Mouse (Mus musculus): ENCODE data around the gene Arhgap23. TPM values are rescaled to one million over a fixed set of nuclear protein-coding genes. Genes with fewer than 3 reads are reported as not detected.

Gene Arhgap23
- 10 to 100 TPM; 71.4 to 73.5 TPM for total RNA-seq (2021)

DNA sequence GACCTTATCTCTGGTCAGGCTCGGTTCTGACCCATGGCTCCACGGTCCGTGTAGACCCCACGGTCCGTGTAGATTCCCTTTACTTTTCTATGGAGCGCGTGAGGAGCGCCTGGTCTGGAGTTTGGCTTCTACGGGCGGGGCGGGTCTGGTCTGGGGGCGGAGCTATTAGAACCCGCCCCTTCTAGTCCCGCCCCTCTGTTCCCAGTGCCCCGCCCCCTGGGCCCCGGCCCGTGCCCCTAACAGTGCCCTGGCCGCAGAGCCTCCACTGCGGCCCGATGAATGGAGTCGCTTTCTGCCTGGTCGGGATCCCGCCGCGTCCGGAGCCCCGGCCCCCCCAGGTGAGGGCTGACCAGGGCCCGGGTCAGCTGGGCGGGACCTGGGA lies at the start of gene Arhgap23:
TSS of gene Arhgap23 (plus strand) at position 204 of the 382 bp plus-strand sequence.
- DNase-seq (ENCODE audit: extremely low spot score in 1 of 2, low spot score in 1 of 2), result no peak

DNA sequence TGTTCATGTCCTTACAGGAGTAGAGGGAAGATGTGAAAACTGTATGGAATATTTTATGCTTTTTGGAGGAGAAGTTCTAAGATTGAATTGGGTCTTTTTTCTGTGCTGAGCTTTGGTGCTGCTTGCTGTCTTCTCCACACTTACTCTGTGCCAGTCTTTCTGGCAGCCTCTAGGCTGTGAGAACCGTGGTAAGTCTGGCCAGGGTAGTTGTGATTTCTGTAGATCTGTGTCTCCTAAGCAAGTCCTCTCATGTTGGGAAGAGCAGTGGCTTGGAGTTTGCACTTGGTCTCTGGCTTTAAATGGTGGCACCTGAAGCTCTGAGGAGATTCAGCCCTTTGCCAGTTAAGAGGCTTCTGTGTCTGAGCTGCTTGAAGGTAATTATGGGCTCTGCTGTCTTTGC lies 49.8 kb upstream of the Arhgap23 start:
- DNase-seq (ENCODE audit: extremely low spot score in 1 of 2, low spot score in 1 of 2), result no peak

DNA sequence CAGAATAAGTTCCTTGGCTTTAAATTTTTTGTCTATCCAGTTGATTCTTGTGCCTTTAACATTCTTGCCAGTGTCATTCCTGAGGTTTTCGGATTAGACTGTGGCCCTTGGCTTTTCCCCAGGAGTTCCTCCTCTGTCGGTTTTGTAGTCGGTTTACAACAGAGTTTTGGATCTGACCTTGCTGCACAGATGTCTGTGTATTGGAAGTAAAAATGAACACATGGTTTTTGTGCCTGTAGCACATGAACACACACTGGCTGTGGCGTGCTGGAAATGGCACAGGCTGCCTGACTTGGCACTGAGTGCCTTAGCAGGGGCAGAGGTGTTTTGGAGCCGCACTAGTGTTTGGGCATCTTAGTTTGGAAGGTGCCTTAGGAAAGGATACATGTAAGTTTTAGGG lies 46.8 kb upstream of the Arhgap23 start:
- DNase-seq (ENCODE audit: extremely low spot score in 1 of 2, low spot score in 1 of 2), result no peak

DNA sequence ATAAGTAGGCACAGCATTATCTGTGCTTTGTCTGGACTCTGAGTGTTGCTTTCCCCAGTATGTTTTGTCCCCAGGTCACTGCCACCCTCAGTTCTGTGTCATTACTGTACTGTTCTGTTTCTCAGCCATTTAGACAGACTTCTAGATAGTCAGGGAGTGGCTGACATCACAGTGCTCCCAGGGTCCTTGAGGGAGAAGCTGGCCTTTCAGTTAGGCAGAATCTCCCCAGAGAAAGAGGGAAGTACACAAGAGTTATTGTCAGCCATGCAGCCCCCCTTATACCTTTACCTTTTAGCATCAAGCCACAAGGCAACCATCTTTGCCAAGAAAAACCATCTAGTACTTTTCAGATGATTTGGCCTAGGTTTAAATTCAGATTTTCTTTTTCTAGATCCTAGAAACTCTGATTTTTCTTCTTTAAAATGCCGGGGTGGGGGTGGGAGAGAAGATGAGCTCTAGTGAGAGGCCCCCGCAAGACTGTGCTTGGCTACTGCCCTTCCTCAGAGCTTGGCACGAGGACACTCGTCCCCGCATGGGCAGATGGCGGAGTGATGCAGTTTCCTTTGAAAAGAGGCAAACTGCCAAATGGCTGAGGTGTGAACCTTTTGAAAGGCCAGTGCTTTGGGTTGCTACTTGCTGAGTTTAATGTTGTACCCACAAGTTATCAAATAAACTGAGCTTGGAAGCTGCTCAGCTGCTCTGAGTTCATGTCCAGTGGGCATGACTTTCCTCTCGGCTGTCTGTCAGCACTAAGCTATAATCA lies 44.8 kb upstream of the Arhgap23 start:
- DNase-seq (ENCODE audit: extremely low spot score in 1 of 2, low spot score in 1 of 2), result no peak

DNA sequence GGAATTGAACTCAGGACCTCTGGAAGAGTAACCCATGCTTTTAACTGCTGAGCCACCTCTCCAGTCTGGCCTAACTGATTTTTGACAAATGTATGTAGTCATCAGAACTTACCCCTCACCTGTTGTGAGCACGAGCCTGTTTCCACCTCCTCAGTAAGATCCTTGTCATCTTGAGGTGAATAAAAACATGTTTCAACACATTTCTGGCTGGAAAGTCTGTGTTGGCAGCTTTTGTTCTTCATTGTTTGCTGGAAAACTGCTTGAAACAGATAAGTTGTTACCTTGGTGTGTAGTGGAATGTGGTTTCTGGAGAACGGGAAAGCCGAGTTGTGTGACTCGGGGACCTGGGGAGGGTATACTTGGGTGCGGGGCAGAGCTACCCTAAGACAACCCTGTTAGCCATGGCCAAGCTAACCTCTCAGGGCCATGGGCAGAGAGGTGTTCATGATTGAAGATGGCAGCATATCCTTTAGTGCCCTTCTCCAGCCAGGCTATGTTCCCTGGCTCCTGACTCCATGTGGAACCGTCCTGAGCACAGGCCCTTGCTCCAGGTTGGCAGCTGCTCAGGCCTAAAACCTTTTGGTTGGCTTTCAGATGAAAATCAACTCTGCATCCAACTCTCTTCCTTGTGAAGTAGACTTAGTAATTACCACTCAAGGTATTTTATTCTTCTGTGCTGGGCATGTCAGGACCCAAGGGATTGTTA lies 43.0 kb upstream of the Arhgap23 start:
- no peak for DNase-seq (ENCODE audit: extremely low spot score in 1 of 2, low spot score in 1 of 2)

DNA sequence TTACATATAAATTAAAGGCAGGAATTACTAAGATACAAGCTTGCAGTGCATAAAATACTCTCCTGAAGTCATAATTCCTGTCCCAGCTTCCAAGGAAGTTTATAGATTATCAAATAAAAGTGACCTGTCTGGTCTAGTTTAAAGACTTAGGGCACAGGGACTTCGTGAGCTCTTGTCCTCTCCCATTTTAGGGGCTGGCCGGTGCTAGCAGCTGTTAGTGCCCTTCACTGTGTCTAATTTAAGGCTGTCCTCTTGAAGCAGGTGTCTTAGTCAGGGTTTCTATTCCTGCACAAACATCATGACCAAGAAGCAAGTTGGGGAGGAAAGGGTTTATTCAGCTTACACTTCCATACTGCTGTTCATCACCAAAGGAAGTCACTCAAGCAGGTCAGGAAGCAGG lies 41.9 kb upstream of the Arhgap23 start:
- DNase-seq (ENCODE audit: extremely low spot score in 1 of 2, low spot score in 1 of 2), result no peak

DNA sequence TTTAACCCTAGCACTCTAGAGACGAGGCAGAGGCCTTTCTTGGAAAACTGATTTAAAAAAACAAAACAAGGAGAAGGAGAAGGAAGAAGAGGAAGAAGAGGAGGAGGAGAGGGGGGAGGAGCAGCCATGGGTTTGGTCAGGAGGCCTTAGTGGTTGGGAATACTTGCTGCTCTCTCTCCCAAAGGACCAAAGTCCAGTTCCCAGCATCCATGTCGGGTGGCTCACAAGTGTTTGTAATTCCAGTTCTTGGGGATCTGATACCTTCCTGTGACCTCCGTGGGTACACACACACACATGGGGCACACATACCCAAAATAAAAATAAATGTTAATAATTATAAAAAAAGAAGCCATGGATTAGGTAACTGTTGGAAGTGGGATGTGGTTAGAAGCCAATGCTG lies 35.3 kb upstream of the Arhgap23 start:
- DNase-seq (ENCODE audit: extremely low spot score in 1 of 2, low spot score in 1 of 2), result no peak

DNA sequence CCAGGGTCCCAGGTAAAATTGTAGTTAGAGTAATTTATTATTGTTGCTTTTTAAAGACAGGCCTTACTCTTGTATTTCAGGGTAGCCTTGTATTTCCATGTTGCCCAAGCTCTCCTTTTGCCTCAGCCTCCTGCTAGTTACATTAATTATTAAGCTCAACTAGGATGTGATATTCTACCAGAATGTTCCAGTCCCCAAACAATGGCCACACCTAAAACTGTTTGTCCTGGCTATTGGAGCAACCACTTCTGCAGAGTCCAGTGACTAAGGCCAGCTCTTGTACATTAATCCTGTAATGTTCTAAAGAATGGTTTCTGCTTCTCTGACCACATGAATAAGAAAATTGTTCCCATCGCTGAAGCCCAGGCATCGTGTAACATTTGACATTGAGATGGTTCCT lies 32.3 kb upstream of the Arhgap23 start:
- DNase-seq (ENCODE audit: extremely low spot score in 1 of 2, low spot score in 1 of 2), result no peak

DNA sequence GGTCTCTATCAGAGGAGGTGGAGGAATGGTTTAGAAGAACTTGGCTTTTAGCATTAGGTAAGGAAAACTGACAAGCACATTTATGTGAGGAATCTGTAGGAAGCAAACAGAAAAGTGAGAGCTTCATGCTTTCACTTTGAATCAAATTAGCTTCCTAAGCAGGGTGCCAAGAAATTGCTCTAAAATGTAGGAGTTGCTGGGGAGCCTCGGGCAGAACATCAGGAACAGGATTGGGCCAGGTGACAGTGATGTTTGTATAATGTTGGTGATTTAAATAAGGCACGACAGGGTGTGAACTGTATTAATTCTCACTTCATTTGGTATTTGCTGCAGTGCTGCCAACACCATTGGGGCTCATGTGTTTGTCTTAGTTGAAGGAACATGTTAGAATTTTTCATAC lies 31.6 kb upstream of the Arhgap23 start:
- no peak for DNase-seq (ENCODE audit: extremely low spot score in 1 of 2, low spot score in 1 of 2)

DNA sequence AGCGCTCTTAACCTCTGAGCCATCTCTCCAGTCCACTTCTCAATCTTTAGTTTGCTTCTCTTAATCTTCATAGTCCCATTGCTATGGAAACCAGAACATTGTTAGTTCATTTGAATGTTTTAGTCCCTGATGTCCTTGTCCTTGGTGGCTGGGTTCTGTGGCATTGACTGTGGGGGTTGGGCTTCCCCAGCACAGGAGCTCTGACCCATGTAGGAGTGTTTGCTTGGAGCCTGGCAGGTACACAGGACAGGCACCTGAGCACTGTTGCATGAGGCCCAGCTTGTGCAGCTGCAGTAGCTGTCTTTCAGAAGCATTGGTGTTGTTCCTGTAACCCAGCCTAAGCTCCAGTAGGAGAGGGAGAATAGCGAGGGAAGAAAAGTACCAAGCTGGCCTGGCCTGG lies 27.5 kb upstream of the Arhgap23 start:
- DNase-seq (ENCODE audit: extremely low spot score in 1 of 2, low spot score in 1 of 2), result no peak

DNA sequence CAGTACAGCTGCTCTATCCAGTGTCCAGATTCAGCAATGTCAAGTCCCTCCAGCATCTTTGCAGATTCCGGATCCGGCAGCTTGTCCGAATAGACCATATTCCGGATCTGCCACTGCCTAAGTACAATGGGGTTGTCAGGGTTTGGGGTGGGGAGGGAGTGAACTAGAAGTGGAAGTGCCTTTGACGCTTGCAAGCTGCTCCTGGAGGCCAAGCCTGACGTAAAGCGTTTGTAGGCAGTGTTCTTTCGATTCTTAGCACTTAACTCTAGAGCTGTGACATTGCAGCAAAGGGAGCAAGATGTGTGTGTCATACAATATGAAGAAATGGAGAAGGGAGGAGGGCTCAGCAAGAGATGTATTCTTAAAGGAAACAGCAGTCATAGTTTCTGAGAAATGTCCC lies 26.2 kb upstream of the Arhgap23 start:
- no peak for DNase-seq (ENCODE audit: extremely low spot score in 1 of 2, low spot score in 1 of 2)

DNA sequence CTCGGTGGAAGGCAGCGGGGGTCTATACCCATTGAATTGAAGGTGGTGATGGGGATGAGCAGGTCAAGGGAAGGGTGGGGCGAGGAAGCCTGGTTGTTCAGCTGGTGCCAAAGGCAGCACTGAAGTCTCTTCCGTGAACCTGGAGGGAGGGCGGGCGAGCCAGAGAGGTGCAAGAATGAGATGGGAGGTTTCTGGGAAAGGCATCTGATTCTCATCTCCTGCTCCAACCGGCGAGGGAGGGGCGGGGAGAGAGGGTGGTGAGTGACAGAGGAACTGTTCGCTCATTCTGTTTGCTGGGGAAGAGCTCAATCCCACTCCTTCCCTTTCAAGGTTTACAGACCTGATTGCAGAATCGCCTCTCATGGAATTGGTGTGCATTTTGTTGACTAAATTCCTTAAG lies 21.7 kb upstream of the Arhgap23 start:
- no peak for DNase-seq (ENCODE audit: extremely low spot score in 1 of 2, low spot score in 1 of 2)

DNA sequence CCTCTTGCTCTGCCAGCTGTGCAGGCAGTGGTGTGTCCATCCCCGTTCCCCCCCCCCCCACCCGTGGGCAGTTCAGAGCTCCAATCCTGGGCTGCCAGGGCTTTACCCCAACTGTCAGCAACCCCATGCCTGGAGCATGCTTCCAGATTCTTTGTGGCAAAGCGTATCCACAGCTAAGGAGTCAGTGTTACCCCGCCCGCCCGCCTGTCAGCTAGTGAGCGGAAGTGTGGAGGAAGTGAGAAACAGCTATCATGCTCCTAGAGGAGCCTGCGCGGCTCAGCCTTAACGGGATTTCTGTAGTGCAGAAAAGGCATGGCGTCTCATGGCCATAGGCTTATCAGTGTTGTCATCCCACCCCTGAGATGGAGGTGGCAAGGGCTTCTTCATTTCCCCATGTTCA lies 21.2 kb upstream of the Arhgap23 start:
- DNase-seq (ENCODE audit: extremely low spot score in 1 of 2, low spot score in 1 of 2), result no peak

DNA sequence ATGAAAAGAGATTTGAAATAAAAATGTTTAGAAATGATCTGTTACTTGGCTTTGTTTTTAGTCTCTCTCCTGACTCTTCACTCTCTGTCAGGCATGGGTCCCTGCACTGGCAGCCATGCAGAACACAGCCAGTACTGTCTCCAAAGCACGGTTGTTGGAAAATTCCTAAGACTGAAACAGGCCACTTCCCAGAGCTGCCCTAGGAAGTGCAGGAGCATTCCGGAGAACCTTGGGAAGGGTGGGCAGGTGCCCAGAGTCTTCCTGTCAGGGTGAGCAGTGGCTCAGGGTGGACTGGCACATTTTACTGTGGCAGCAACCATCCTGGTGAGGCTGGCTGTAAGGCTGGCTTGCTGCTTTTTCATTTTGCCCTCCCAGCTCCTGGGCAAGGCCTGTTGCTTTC lies 16.8 kb upstream of the Arhgap23 start:
- DNase-seq (ENCODE audit: extremely low spot score in 1 of 2, low spot score in 1 of 2), result no peak

DNA sequence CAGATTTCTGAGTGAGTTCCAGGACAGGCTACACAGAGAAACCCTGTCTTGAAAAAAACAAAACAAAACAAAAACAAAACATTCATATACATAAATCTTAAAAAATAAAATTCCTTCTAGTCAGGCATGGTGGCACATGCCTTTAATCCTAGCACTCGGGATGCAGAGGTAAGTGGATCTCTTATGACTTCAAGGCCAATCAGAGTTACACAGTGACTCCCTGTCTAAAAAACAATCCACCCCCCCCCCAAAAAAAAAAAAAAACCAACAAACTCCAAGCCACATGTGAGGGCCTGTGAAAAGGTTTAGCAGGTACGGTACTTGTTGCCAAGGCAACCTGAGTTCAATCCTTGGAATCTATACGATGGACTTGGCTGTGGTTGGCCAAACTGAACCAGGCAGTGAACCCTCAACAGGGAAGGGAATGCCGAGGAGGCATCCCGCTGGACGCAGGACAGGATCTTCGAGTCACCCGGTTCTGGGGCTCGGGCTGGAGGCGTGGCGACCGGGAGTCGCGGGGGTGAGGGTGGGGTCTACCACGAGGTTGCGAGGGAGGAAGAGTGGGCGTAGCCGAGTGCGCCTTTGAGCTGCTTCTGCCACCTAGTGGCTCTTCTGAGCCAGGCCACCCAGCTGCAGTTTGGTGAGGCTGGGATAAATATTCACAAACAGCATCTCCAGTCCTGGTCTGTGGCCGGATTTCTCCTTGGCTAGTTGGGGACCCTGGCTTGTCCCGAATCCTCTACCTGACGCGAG lies 15.2 kb upstream of the Arhgap23 start:
- peak; percentile 63 to 69 for DNase-seq (ENCODE audit: extremely low spot score in 1 of 2, low spot score in 1 of 2)

DNA sequence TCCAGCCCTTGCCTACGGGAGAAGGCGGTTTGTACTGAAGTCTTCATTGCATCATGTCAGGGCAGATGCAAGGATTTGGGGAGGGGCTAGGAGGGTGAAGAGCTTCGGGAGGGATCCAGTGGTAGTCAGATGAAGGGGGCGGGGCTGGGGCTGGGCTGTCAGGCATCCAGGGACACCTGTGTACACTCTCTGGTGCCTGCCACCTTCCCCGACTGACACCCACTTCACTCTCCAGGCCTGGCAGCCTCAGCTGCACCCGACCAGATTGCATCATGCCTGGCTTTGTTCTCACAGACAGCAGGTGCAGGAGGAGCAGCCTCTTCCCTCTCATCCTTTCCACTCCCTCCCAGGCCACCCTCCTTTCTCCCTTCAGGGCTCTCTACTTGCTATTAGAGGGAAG lies 14.3 kb upstream of the Arhgap23 start:
- DNase-seq (ENCODE audit: extremely low spot score in 1 of 2, low spot score in 1 of 2), result no peak

DNA sequence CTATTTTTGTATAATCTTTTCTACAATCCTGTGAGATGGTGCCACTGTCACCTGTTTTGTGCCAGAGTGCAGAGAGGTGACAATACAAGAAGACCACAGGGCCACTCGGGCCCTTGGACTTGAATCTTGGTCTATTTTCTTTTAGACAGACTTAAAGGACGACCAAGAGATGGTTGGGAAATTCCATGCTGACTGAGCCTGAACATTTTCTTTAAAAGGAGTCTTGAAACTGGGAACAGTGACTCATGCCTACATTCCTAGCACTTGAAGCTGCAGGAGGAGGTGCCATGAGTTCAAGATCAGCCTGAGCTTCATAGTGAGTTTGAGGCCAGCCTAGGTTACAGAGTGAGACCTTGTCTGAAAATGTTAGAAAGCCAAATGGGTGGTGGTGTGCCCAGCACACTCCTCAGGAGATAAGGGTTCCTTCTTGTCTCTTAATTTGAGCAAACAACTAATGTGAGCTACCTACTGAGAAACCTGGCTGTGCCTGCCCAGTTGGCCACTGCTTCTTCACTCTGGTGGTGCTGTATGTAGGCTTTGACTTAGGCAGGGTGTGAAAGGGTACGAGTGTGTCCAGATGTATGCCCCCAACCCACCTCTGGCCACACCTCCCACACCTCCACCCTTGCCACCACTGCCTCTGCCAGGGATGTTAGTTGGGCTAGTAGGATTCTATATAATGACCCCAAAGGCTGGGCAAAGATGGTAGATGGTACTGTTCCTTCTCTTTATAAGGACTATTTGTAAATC lies 13.5 kb upstream of the Arhgap23 start:
- no peak for DNase-seq (ENCODE audit: extremely low spot score in 1 of 2, low spot score in 1 of 2)

DNA sequence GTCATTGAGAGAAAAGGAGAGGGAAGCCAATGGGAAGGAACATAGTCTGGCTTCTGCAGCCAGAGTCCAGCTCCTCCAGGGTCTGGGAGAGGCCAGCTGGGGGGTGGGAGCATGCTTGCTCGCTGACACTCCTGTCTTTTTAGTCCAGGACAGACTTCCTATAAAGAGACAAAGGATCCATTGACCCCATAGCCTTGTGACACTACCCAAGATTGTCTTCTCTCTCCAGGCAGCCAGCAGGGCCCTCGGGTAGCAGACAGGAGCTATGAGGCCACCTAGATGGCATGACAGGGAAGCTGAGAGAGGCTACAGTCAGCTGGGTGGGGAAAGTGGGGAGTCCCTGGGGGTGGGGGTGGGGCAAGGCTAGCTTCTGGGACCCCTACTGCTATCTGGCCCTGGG lies 12.6 kb upstream of the Arhgap23 start:
- no peak for DNase-seq (ENCODE audit: extremely low spot score in 1 of 2, low spot score in 1 of 2)

DNA sequence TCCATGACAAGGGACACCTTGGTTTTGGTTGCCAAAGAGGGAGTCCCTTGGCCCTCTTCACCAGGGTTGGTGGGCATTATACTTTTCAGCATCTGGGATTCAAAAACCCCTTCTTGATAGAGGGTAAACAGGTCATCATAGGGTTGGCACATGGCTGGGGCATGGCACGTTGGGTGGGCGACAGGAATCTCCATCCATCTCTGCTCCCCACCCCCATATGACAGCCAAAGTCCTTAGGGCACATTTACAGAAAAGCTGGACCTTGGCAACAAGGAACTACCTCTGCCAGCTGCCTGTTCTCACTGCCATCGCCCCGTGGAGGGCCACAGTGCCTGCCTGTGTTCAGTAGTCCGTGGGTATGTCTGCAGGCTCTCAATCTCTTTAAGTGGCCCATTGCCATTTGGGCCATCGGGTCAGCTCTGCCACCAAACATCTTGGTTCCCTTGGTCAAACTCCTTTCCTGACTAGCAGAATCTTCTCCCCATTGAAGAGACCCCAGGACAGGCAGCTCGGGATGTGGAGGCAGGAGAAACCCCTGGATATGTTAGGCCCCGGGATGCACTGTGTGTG lies 11.6 kb upstream of the Arhgap23 start:
- no peak for DNase-seq (ENCODE audit: extremely low spot score in 1 of 2, low spot score in 1 of 2)

DNA sequence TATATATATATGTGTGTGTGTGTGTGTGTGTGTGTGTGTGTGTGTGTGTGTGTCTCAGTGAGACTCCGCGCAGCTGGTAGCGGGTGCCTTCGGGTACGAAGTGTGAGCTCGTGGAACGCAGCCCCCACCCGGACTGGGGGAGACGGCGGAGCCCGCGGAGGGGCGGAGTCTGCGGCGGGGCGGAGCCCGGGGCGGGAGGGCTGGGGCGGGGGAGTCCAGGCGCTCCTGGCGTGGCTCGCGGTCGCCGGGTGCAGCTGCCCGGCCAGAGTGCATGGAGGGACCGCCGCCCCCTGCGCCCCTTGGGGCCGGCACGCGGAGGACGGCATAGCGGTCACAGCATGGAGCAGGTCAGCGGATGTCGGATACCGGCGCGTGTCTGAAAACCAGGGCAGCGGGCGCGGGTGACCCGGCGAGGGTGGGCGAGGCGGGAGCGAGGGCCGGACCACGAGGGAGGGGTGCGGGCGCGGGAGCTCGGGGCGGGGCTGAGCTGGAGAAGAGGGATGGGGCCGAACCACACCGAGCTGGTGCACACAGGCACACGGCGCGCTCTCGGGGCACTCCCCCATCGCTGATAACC lies 11.1 kb upstream of the Arhgap23 start:
- DNase-seq (ENCODE audit: extremely low spot score in 1 of 2, low spot score in 1 of 2), result no peak

All from layer of hippocampus, postnatal 25 days (tissue).